Mouse (Mus musculus): Measurements from ENCODE around the gene Osm. TPM values are rescaled to one million over a fixed set of nuclear protein-coding genes. Genes with fewer than 3 reads are reported as not detected.

Gene Osm
- polyA plus RNA-seq, 1 experiment from 2014 or later, result not detected

Other genes with a start within 250 kb of the Osm start
- not detected in 2 replicates for gene Sec14l4, start 205.0 kb upstream of the Osm start, polyA plus RNA-seq (2014; fragmentation: Nextera tagmentation; extraction: Ambion mirVana)
- not detected in 2 replicates for gene Sec14l3, start 171.6 kb upstream of the Osm start, polyA plus RNA-seq (2014; fragmentation: Nextera tagmentation; extraction: Ambion mirVana)
- 5.7 TPM in 2 replicates for gene Mtfp1, start 141.0 kb upstream of the Osm start, polyA plus RNA-seq (2014; fragmentation: Nextera tagmentation; extraction: Ambion mirVana)
- 1.9 TPM in 2 replicates for gene Sec14l2, start 113.0 kb upstream of the Osm start, polyA plus RNA-seq (2014; fragmentation: Nextera tagmentation; extraction: Ambion mirVana)
- 23.5 and 26.7 TPM in 2 replicates for gene Rnf215, start 101.2 kb upstream of the Osm start, polyA plus RNA-seq (2014; fragmentation: Nextera tagmentation; extraction: Ambion mirVana)
- gene Ccdc157, start 76.1 kb upstream of the Osm start, polyA plus RNA-seq (2014; fragmentation: Nextera tagmentation; extraction: Ambion mirVana), result 2.5 and 3.1 TPM in 2 replicates
- gene Sf3a1, start 76.1 kb upstream of the Osm start, polyA plus RNA-seq (2014; fragmentation: Nextera tagmentation; extraction: Ambion mirVana), result 92.1 and 93.6 TPM in 2 replicates
- 14.6 and 17.3 TPM in 2 replicates for gene Tbc1d10a, start 49.6 kb upstream of the Osm start, polyA plus RNA-seq (2014; fragmentation: Nextera tagmentation; extraction: Ambion mirVana)
- gene Castor1, start 18.2 kb upstream of the Osm start, polyA plus RNA-seq (2014; fragmentation: Nextera tagmentation; extraction: Ambion mirVana), result 2.5 and 2.7 TPM in 2 replicates
- not detected in 2 replicates for gene Lif, start 21.1 kb downstream of the Osm start, polyA plus RNA-seq (2014; fragmentation: Nextera tagmentation; extraction: Ambion mirVana)
- 0.07 TPM in 1 of 2 replicates, not detected in the other for gene Hormad2, start 204.7 kb downstream of the Osm start, polyA plus RNA-seq (2014; fragmentation: Nextera tagmentation; extraction: Ambion mirVana)